ENCODE assay signal across 8 mouse cellular contexts in the genomic region with DNA sequence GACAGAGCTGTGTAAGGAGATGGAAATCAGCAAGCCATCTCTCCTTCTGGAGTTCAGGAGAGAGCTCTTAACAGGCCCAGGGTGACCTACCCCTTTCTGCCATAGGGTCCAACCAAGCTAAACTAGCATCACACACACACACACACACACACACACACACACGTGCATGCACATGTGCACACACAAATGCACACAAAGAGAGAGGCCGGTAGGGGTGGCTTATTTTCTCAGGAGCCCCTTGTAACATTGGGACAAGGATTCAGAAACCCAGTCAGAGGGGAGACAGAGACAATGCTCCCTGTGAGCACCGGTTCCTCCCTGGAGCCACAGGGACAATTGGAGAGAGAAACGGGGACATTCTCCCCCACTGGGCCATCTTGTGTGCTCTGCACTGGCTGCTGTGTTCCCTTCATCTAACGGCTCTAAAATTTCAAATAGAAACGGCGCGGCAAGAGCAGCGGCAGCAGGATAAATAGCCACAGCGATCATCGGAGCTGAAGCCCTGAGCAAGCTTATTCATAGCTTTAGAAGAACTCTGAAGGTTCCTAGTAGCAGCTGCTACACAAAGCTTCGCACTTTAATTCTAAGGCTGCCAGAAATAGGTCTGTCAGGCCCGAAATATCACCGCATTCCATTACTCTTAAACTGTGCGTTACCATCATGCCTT. TPM values are rescaled to one million over a fixed set of nuclear protein-coding genes. Genes with fewer than 3 reads are reported as not detected.
DNase-seq lines count a peak whose midpoint lies in the region; ATAC-seq and TF ChIP-seq lines count a peak whose summit lies in the region.

No protein-coding gene starts in this region.

- no peaks in the 10 kb centered on the region for H3K36me3 ChIP-seq in hindbrain, embryonic 11.5 days (ENCODE audit: control insufficient read depth, insufficient read depth, low read length)
- no peaks in the 10 kb centered on the region for H3K36me3 ChIP-seq in neural tube, embryonic 12.5 days

- H3K27me3 ChIP-seq in hindbrain, embryonic 11.5 days (ENCODE audit: control insufficient read depth, insufficient read depth, low read length): peaks cover 47% of the 10 kb centered on the region
- H3K27me3 ChIP-seq in neural tube, embryonic 12.5 days (replicated peaks): peaks cover 69% of the 10 kb centered on the region

- DNase-seq in layer of hippocampus, adult 2 months (ENCODE audit: low spot score in 2 of 2): peak; percentile 35 to 58
- no peak for DNase-seq in layer of hippocampus, adult 18-20 months (ENCODE audit: low spot score in 2 of 2)
- peak; percentile 35 for DNase-seq in embryo, embryonic 9.5 days (ENCODE audit: extremely low spot score)
- DNase-seq in hindbrain, embryonic 11.5 days (ENCODE audit: low spot score): peak; percentile 41
- DNase-seq in gastrocnemius, postnatal 4 days (ENCODE audit: low spot score in 2 of 2): no peak
- DNase-seq in adrenal gland, adult 2 months: no peak

- TF ChIP-seq CTCF in layer of hippocampus, adult 2 months (conservative IDR thresholded peaks at IDR 0.05): no peak

- peaks cover 2% of the 10 kb centered on the region for H3K4me1 ChIP-seq in hindbrain, embryonic 11.5 days (replicated peaks; ENCODE audit: control insufficient read depth, insufficient read depth, low read length)
- H3K4me1 ChIP-seq in neural tube, embryonic 12.5 days: peaks cover 16% of the 10 kb centered on the region

- H3K9me3 ChIP-seq in hindbrain, embryonic 11.5 days (ENCODE audit: control insufficient read depth, low read length): no peaks in the 10 kb centered on the region
- H3K9me3 ChIP-seq in neural tube, embryonic 12.5 days: no peaks in the 10 kb centered on the region

- 7% methylated on average over 15 of the region's 15 CpGs for WGBS in hindbrain, embryonic 11.5 days
- 6% methylated on average over 15 of the region's 15 CpGs for WGBS in neural tube, embryonic 12.5 days

- H3K4me3 ChIP-seq in layer of hippocampus, adult 2 months: peak overlapping the region; percentile 33; the same call in 1 of the 2 replicates
- H3K4me3 ChIP-seq in hindbrain, embryonic 11.5 days (ENCODE audit: low read depth, low read length): peak overlapping the region; percentile 7; the same call in 1 of the 2 replicates
- H3K4me3 ChIP-seq in neural tube, embryonic 12.5 days: peak overlapping the region; percentile 5; the same call in 1 of the 2 replicates

- peak overlapping the region; percentile 97 for H3K27ac ChIP-seq in layer of hippocampus, adult 2 months
- H3K27ac ChIP-seq in hindbrain, embryonic 11.5 days (ENCODE audit: low read depth, low read length): peak overlapping the region; percentile 65
- H3K27ac ChIP-seq in neural tube, embryonic 12.5 days: peak overlapping the region; percentile 29; the same call in 1 of the 2 replicates

- H3K4me2 ChIP-seq in hindbrain, embryonic 11.5 days (replicated peaks; ENCODE audit: low read depth, low read length): peak overlapping the region; percentile 38
- H3K4me2 ChIP-seq in neural tube, embryonic 12.5 days (replicated peaks): peak overlapping the region; percentile 53

- no peak for ATAC-seq in hindbrain, embryonic 11.5 days (ENCODE audit: low FRiP score)
- no peak for ATAC-seq in neural tube, embryonic 12.5 days (ENCODE audit: low FRiP score, low read depth)
- no peak for ATAC-seq in granulocyte monocyte progenitor cell, adult 5-6 weeks (replicated peaks; ENCODE audit: poor library complexity, severe bottlenecking)

- peak overlapping the region; percentile 40 for H3K9ac ChIP-seq in hindbrain, embryonic 11.5 days (ENCODE audit: low read depth, low read length)
- H3K9ac ChIP-seq in neural tube, embryonic 12.5 days: peak overlapping the region; percentile 45

RNA-seq across cellular contexts. Expression of a gene that starts 21.7 kb away (rescaled TPM):
- 100 to 1,000 TPM; 106 to 116 TPM for total RNA-seq in layer of hippocampus, adult 2 months (2021)
- 100 to 1,000 TPM; 108 to 115 TPM for total RNA-seq in layer of hippocampus, adult 18-20 months (2021)
- 38.7 and 40.3 TPM in 2 replicates for polyA plus RNA-seq in hindbrain, embryonic 11.5 days (2014; fragmentation: Nextera tagmentation; extraction: Ambion mirVana)
- polyA plus RNA-seq in neural tube, embryonic 12.5 days (2016; fragmentation: Nextera tagmentation; extraction: Ambion mirVana): 39.4 and 42.6 TPM in 2 replicates
- 53.4 and 62.9 TPM in 2 replicates for total RNA-seq in granulocyte monocyte progenitor cell, adult 5-6 weeks (2014; fragmentation: Nextera tagmentation)
- 21.2 and 21.5 TPM in 2 replicates for total RNA-seq in granulocyte monocyte progenitor cell, adult 5-6 weeks (2017)
- total RNA-seq in gastrocnemius, postnatal 4 days (2021): 100 to 1,000 TPM; 194 to 205 TPM
- 100 to 1,000 TPM in 1 of 2 experiments, 10 to 100 TPM in 1; 75.0 to 119 TPM for total RNA-seq in adrenal gland, adult 2 months (2021)
- 98.8 and 100 TPM in 2 replicates for polyA plus RNA-seq in adrenal gland, adult 2 months (2012; rRNA removed)

RNA-seq across cellular contexts. Expression of a gene that starts 43.7 kb away (rescaled TPM):
- under 1 TPM; 0.32 to 0.87 TPM for total RNA-seq in layer of hippocampus, adult 2 months (2021)
- under 1 TPM; 0.25 to 0.77 TPM for total RNA-seq in layer of hippocampus, adult 18-20 months (2021)
- 0.29 and 1.7 TPM in 2 replicates for polyA plus RNA-seq in hindbrain, embryonic 11.5 days (2014; fragmentation: Nextera tagmentation; extraction: Ambion mirVana)
- polyA plus RNA-seq in neural tube, embryonic 12.5 days (2016; fragmentation: Nextera tagmentation; extraction: Ambion mirVana): 5.2 and 10.0 TPM in 2 replicates
- not detected in 2 replicates for total RNA-seq in granulocyte monocyte progenitor cell, adult 5-6 weeks (2014; fragmentation: Nextera tagmentation)
- not detected in 2 replicates for total RNA-seq in granulocyte monocyte progenitor cell, adult 5-6 weeks (2017)
- under 1 TPM; 0.42 to 0.52 TPM for total RNA-seq in gastrocnemius, postnatal 4 days (2021)
- total RNA-seq in adrenal gland, adult 2 months (2021): 1 to 10 TPM; 4.0 to 5.3 TPM
- 0.19 and 0.21 TPM in 2 replicates for polyA plus RNA-seq in adrenal gland, adult 2 months (2012; rRNA removed)

RNA-seq across cellular contexts. Expression of a gene that starts 55.7 kb away (rescaled TPM):
- 1 to 10 TPM; 9.0 to 10.0 TPM for total RNA-seq in layer of hippocampus, adult 2 months (2021)
- total RNA-seq in layer of hippocampus, adult 18-20 months (2021): 1 to 10 TPM; 7.4 to 8.9 TPM
- polyA plus RNA-seq in hindbrain, embryonic 11.5 days (2014; fragmentation: Nextera tagmentation; extraction: Ambion mirVana): 14.3 TPM in 2 replicates
- 12.8 and 13.1 TPM in 2 replicates for polyA plus RNA-seq in neural tube, embryonic 12.5 days (2016; fragmentation: Nextera tagmentation; extraction: Ambion mirVana)
- 19.0 and 20.2 TPM in 2 replicates for total RNA-seq in granulocyte monocyte progenitor cell, adult 5-6 weeks (2014; fragmentation: Nextera tagmentation)
- 12.8 and 15.7 TPM in 2 replicates for total RNA-seq in granulocyte monocyte progenitor cell, adult 5-6 weeks (2017)
- total RNA-seq in gastrocnemius, postnatal 4 days (2021): 1 to 10 TPM; 4.3 to 5.4 TPM
- total RNA-seq in adrenal gland, adult 2 months (2021): 1 to 10 TPM; 3.9 to 5.6 TPM
- 8.2 and 9.9 TPM in 2 replicates for polyA plus RNA-seq in adrenal gland, adult 2 months (2012; rRNA removed)

Comparison
In these comparisons a context has a peak if more than half of its experiments do, and no peak if none do; other contexts are left out.
1. DNase-seq: peak in layer of hippocampus, adult 2 months (2 of 2), embryo, embryonic 9.5 days (single experiment) and hindbrain, embryonic 11.5 days (single experiment); none in layer of hippocampus, adult 18-20 months (0 of 2), gastrocnemius, postnatal 4 days (0 of 2) and adrenal gland, adult 2 months (single experiment).
2. H3K27ac ChIP-seq: peak in every context shown above with its lines; median percentile 97 in layer of hippocampus, adult 2 months; 65 in hindbrain, embryonic 11.5 days; 29 in neural tube, embryonic 12.5 days.
3. Peak in every context shown above with its lines, with median percentiles within 50 percentile points of each other: H3K4me3 ChIP-seq.